Mouse (Mus musculus) liver, embryonic 15.5 days (tissue): ENCODE measurements around the gene Gabarapl1. TPM values are rescaled to one million over a fixed set of nuclear protein-coding genes. Genes with fewer than 3 reads are reported as not detected.

Experiments
- ATAC-seq: fragments of 200-750 bp; cut with Nextera tagmentation; 2 replicates; pipeline ENCODE4 v1.8.0; 2017; ENCODE audit warnings: moderate number of reproducible peaks, mild to moderate bottlenecking, moderate library complexity; ENCODE audit not compliant: insufficient read depth
- H3K27ac ChIP-seq: fragments of 300-500 bp; sonication (generic); replicated peaks from 2 replicates; pipeline ENCODE4 v1.5.1; 2015; ENCODE audit warnings: mild to moderate bottlenecking, inconsistent platforms
- H3K27me3 ChIP-seq: fragments of 300-500 bp; sonication (generic); 2 replicates; pipeline ENCODE4 v1.6.1; 2015; ENCODE audit warnings: mild to moderate bottlenecking, inconsistent platforms
- H3K36me3 ChIP-seq: fragments of 300-500 bp; sonication (generic); replicated peaks from 2 replicates; pipeline ENCODE4 v1.6.1; 2015; ENCODE audit warnings: moderate library complexity, mild to moderate bottlenecking, inconsistent platforms
- H3K4me1 ChIP-seq: fragments of 300-500 bp; sonication (generic); replicated peaks from 2 replicates; pipeline ENCODE4 v1.6.1; 2015; ENCODE audit warnings: inconsistent platforms
- H3K4me2 ChIP-seq: fragments of 300-500 bp; sonication (generic); 2 replicates; pipeline ENCODE4 v1.6.1; 2015; ENCODE audit warnings: moderate library complexity, mild to moderate bottlenecking, inconsistent platforms
- H3K4me3 ChIP-seq: fragments of 300-500 bp; sonication (generic); replicated peaks from 2 replicates; pipeline ENCODE4 v1.5.1; 2015; ENCODE audit warnings: mild to moderate bottlenecking, inconsistent platforms
- H3K9ac ChIP-seq: fragments of 300-500 bp; sonication (generic); 2 replicates; pipeline ENCODE4 v1.6.1; 2015; ENCODE audit warnings: moderate library complexity, mild to moderate bottlenecking, inconsistent platforms
- H3K9me3 ChIP-seq: fragments of 300-500 bp; sonication (generic); replicated peaks from 2 replicates; pipeline ENCODE4 v1.6.1; 2016; ENCODE audit warnings: inconsistent platforms
- WGBS: fragments of 180-500 bp; shearing (Covaris S2); methylation state at CpG from one replicate; pipeline ENCODE4 v1.1.7; 2015; ENCODE audit warnings: mixed read lengths; ENCODE audit not compliant: insufficient replicate concordance; 5-methylcytosine and 5-hydroxymethylcytosine counted together
- polyA plus RNA-seq: library from polyadenylated mRNA; unstranded; fragments of >200 nt; fragmentation: Nextera tagmentation; extraction: Ambion mirVana; gene quantifications from 2 replicates; pipeline ENCODE4 v1.2.1, GENCODE M21; 2015

Gene Gabarapl1
- polyA plus RNA-seq, 1 experiment from 2014 or later = 26.3 TPM

DNA sequence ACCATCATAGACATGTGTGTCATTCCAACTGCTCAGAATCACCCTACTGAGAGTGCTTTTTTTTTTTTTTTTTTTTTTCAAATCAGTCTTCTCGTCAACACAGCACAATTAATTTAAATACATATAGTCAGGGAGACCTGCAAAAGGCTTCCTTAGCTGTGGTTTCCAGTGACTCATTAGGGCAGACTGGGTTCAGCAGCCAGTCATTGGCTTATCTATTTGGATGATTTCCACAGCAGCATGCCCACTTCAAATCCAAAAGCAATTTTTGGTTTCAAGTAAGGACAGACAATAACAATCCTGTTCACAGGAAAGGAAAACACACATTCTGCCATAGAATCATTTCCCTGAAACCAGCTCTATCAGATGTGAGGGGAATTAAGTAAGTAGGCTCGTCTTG is 18.6 kb upstream of the Gabarapl1 start:
- H3K36me3 ChIP-seq = no peaks in the 10 kb centered on the region
- 34% methylated on average over 2 of the region's 2 CpGs for WGBS
- no peak overlapping the region for H3K9ac ChIP-seq
- H3K9me3 ChIP-seq = no peaks in the 10 kb centered on the region
- no peaks in the 10 kb centered on the region for H3K27me3 ChIP-seq
- no peak overlapping the region for H3K27ac ChIP-seq
- H3K4me1 ChIP-seq = no peaks in the 10 kb centered on the region
- H3K4me3 ChIP-seq = no peak overlapping the region
- H3K4me2 ChIP-seq = no peak overlapping the region
- no peak for ATAC-seq

DNA sequence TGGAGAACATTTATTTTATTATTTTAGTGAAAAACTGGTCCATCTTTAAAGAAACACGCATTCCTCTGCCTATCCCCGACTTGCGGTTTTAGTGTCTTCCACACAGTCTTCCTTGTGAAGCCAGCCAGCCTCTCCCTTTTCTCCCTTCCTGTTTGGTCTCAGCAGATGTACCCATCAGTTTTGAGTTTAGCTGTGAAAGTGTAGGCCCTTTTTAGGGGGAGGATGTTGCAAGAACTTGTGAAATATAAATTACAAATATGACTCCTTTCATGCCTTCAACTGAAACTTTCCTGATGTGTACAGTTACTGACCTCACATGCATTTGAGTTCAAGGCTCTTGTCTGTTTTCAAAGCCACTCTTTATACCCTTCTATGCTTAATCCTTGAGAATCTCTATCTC is 17.9 kb upstream of the Gabarapl1 start:
- Histone ChIP-seq H3K27me3 (no peaks in the 10 kb centered on the region), H3K4me1 (no peaks in the 10 kb centered on the region), H3K9ac (no peak overlapping the region), H3K4me3 (no peak overlapping the region), H3K27ac (no peak overlapping the region), H3K36me3 (no peaks in the 10 kb centered on the region), H3K9me3 (no peaks in the 10 kb centered on the region), H3K4me2 (no peak overlapping the region)
- ATAC-seq = no peak
- WGBS = 66% methylated on average over 3 of the region's 3 CpGs

DNA sequence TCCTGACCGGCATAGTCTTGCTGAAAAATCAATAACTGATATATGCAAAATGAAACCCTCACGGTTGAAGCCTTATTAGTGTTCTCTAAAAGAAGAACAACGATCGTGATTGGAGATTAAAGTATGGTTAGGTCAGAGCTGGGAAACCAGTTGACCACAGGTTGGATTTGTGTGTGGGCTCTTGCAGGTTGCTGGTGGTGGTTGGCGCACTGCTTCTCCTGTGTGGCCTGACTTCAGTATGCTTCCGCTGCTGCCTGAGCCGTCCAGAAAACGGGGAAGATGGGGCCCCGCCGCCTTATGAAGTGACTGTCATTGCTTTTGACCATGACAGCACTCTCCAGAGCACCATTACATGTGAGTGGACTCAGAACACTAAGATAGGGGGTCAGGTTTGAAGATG is 16.6 kb upstream of the Gabarapl1 start:
- Histone ChIP-seq H3K9me3 (no peaks in the 10 kb centered on the region), H3K4me1 (no peaks in the 10 kb centered on the region), H3K4me2 (no peak overlapping the region), H3K27ac (no peak overlapping the region), H3K9ac (no peak overlapping the region), H3K27me3 (no peaks in the 10 kb centered on the region), H3K4me3 (no peak overlapping the region), H3K36me3 (no peaks in the 10 kb centered on the region)
- WGBS = 55% methylated on average over 10 of the region's 10 CpGs
- no peak for ATAC-seq

DNA sequence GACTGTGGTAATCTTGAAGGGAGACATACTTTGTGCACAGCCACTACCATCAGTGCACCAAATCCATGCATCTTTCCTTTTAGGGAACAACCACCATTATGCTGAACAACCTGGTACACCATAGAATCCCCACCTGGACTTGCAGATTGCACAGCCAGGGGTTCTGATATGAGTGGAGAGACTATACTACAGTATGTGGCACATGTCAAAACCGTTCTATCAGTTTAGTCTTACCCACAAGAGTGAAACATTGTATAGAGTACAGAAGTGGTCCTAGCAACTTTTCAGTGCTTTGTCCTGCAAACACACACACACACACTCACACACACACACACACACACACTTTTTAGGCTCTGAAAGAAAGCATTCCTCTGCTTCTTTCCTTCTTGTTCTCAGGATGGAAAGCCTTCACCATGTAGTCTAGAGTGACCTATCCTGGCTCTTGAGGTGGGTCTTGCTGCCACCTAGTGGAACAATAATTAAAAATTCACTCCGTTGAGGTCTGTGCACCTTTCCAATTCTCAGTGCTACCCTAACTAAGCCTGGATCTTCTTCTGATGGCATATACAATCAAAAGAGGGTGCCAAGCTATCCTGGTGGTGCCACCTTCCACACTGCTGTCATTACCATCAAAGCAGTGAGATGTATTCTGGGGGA is 15.1 kb upstream of the Gabarapl1 start:
- H3K4me2 ChIP-seq = no peak overlapping the region
- no peaks in the 10 kb centered on the region for H3K9me3 ChIP-seq
- H3K27ac ChIP-seq = no peak overlapping the region
- H3K36me3 ChIP-seq = no peaks in the 10 kb centered on the region
- H3K27me3 ChIP-seq = no peaks in the 10 kb centered on the region
- no peak for ATAC-seq
- no peaks in the 10 kb centered on the region for H3K4me1 ChIP-seq
- H3K9ac ChIP-seq = no peak overlapping the region
- 27% methylated on average over 2 of the region's 2 CpGs for WGBS
- H3K4me3 ChIP-seq = no peak overlapping the region

DNA sequence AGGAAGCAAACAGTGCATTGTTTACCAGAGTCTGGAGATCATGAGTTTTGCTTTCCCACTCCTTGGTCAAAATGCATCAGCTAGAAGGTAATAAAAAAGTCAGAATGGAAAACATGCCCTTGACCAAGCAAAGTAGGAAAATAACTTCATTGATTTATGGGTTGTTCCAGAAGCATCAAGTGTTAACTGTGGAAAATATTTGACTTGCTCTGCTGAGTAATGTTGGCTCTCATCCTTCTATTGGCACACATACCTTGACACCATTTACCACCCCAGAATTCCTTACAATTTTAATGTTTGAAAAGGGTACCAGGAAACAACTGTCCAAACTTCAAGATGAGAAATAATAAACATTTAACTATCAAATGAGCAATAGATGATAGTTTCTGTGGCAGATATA is 6.9 kb upstream of the Gabarapl1 start:
- no peak for ATAC-seq
- Histone ChIP-seq H3K27ac (no peak overlapping the region), H3K4me1 (no peaks in the 10 kb centered on the region), H3K4me2 (no peak overlapping the region), H3K9ac (no peak overlapping the region), H3K36me3 (no peaks in the 10 kb centered on the region), H3K27me3 (no peaks in the 10 kb centered on the region), H3K4me3 (no peak overlapping the region), H3K9me3 (no peaks in the 10 kb centered on the region)

DNA sequence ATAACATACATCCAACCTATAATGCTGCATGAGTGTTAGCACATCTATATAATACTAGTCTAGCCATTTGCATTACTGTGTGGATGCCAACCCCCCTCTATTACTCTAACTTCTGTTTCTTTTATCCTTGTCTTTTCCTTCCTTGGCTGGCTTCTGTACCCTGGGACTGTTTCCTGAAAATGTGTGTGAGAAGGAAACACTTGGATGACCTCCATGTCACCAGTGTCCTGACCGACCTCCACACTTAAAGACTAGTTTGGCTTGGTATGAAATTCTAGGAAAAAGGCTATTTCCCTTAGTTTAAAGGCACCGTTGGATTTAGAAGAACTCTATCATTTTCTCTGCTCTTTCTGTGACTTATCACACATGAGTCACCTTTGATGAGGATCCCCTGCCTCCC is 5.5 kb upstream of the Gabarapl1 start:
- no peak for ATAC-seq
- no peak overlapping the region for H3K4me3 ChIP-seq
- no peak overlapping the region for H3K9ac ChIP-seq
- H3K36me3 ChIP-seq = no peaks in the 10 kb centered on the region
- H3K4me2 ChIP-seq = no peak overlapping the region
- H3K27me3 ChIP-seq = no peaks in the 10 kb centered on the region
- no peaks in the 10 kb centered on the region for H3K9me3 ChIP-seq
- WGBS = 48% methylated on average over 2 of the region's 2 CpGs
- no peak overlapping the region for H3K27ac ChIP-seq
- H3K4me1 ChIP-seq = peaks cover under 1% of the 10 kb centered on the region

DNA sequence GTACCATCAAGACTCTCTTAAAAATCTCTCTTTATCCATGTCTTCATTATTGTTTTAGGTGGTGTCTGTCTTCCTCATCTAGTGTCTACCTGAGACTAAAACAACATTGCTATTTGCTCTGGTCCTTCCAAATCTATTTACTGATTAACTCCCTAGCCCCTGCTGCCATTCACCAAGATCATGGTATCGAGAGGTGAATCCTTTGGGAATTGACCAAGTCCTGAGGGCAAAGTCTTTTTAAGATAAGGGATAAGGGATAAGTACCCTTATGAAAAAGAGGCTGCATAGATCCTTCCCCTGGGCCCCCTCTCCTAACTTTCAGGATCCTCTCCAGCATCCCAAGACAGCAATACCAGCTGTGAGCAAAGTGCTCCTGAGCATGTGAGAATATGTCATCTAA is 3.4 kb upstream of the Gabarapl1 start:
- Histone ChIP-seq H3K4me1 (peaks cover 16% of the 10 kb centered on the region), H3K27ac (no peak overlapping the region), H3K9ac (no peak overlapping the region), H3K9me3 (no peaks in the 10 kb centered on the region), H3K27me3 (no peaks in the 10 kb centered on the region), H3K4me2 (no peak overlapping the region), H3K36me3 (no peaks in the 10 kb centered on the region), H3K4me3 (no peak overlapping the region)
- WGBS = 67% methylated on average over 1 of the region's 1 CpGs
- no peak for ATAC-seq

DNA sequence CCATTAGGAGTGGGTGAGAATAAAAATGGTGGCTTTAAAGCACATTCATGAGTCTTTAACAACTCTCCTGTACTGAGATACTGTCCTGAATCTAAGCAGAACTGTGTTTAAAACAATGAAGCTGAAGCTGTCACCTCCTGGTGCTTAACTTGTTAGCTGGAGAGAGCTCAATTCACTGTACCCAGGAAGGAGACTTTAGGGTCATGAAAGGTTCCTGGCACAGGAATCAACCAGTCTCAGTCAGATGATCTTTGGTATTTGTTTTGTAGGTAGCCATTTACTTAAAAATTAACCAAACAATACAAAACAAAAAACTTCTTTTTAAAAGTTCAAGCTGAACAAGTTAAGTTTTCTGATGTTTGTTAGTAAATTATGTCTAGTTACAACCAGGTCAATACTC is 2.7 kb upstream of the Gabarapl1 start:
- H3K27me3 ChIP-seq = no peaks in the 10 kb centered on the region
- no peak overlapping the region for H3K4me2 ChIP-seq
- no peak overlapping the region for H3K27ac ChIP-seq
- ATAC-seq = no peak
- H3K4me1 ChIP-seq = peaks cover 22% of the 10 kb centered on the region
- H3K9me3 ChIP-seq = no peaks in the 10 kb centered on the region
- no peak overlapping the region for H3K9ac ChIP-seq
- no peak overlapping the region for H3K4me3 ChIP-seq
- no peaks in the 10 kb centered on the region for H3K36me3 ChIP-seq

DNA sequence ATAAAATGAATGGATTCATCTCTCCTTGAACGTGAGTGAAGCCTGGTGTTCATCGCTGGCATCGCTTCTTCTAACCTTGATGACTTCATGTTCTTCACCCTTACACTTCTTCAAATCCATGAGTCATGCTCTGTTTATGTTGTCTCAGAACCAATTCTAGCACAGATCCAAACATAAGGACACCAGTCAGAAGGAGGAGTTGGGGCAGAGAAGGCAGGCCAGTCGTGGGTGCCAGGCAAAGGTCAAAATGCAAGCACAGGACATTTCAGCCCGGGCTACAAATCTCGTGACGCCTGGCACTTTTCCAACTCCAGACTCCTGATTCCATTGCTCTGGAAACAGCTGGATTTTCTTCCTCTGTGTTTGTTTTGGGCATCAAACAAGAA is 411 bp upstream of the Gabarapl1 start:
- Histone ChIP-seq H3K4me1 (peaks cover 30% of the 10 kb centered on the region), H3K36me3 (peaks cover 11% of the 10 kb centered on the region), H3K9ac (peak overlapping the region; percentile 78), H3K27ac (peak overlapping the region; percentile 79), H3K4me3 (peak overlapping the region; percentile 80), H3K4me2 (peak overlapping the region; percentile 87), H3K9me3 (no peaks in the 10 kb centered on the region), H3K27me3 (no peaks in the 10 kb centered on the region)
- WGBS = 36% methylated on average over 7 of the region's 7 CpGs
- peak; percentile 34 for ATAC-seq

DNA sequence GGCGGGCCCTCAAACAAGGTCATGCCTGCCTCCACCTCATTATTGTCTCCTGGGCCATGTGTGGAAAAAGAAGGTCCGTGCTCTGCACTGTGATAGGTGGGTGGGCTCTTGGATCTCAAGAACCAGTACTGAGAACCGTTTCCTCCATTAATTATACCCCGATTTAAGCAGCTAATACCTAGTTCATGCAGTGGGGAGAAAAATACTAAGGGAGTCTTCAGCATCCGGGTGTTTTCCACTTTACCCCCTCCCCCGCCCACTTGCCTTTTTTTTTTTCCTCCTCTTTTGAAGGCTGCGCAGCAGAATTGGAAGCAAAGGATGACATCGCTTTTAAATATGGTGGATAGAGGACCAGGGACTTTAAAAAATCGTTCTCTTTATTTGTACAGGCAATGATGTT is 1.1 kb downstream of the Gabarapl1 start:
- Histone ChIP-seq H3K4me2 (peak overlapping the region; percentile 87), H3K27ac (peak overlapping the region; percentile 79; the same call in 1 of the 2 replicates), H3K9ac (peak overlapping the region; percentile 78), H3K27me3 (no peaks in the 10 kb centered on the region), H3K9me3 (no peaks in the 10 kb centered on the region), H3K4me1 (peaks cover 30% of the 10 kb centered on the region), H3K36me3 (peaks cover 25% of the 10 kb centered on the region), H3K4me3 (peak overlapping the region; percentile 80)
- ATAC-seq = no peak
- WGBS = 4% methylated on average over 9 of the region's 9 CpGs

DNA sequence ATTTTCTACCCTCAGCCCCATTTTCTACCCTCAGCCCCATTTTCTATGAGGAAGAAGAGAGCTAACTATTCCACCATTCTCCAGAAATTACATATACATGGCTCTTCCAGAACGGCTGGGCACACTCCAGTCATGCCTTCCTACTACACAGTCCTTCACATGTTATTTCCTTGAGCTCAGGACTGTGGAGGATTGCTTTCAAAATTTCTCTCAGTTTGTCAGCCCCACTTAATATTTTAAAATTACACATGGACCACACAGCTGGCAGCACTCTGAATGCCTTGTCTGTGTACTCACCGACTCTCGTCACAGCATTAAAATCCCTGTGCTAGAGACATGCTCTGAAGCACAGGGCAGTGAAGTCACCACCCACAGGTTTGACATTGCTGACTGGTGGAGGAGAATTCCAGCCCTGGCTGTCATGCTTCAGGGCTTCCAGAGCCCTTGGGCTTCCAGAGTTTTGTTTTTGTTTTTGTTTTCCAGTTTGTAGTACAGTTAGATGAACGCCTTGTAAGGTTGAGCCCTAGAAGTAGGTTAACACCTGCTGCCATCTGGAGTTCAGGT is 1.7 kb downstream of the Gabarapl1 start:
- H3K4me3 ChIP-seq = peak overlapping the region; percentile 80
- H3K36me3 ChIP-seq = peaks cover 31% of the 10 kb centered on the region
- WGBS = 57% methylated on average over 4 of the region's 4 CpGs
- peak overlapping the region; percentile 78 for H3K9ac ChIP-seq
- H3K9me3 ChIP-seq = no peaks in the 10 kb centered on the region
- no peak overlapping the region for H3K27ac ChIP-seq
- H3K4me1 ChIP-seq = peaks cover 30% of the 10 kb centered on the region
- H3K27me3 ChIP-seq = no peaks in the 10 kb centered on the region
- peak overlapping the region; percentile 87 for H3K4me2 ChIP-seq
- ATAC-seq = no peak

DNA sequence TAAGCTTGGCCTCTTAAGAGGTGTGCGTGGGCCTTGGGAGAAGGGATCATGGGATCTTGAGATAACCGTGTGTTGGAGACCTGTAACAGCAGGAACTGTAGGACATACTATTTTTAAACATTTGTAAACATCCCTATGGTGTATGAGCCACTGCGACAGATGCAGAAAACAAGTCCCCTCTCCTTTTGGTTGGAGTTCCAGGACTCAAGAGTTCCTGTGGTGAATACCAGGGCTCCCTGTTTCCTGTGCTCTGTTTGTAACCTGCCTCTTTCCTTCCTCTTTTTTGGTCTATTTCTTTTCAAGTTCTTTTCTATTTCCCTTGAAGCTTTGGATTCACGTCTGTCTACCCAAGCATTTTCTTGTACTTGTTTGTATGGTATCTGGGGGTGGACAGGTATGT is 2.8 kb downstream of the Gabarapl1 start:
- ATAC-seq = no peak
- no peaks in the 10 kb centered on the region for H3K9me3 ChIP-seq
- peaks cover 42% of the 10 kb centered on the region for H3K36me3 ChIP-seq
- WGBS = 24% methylated on average over 4 of the region's 4 CpGs
- no peak overlapping the region for H3K27ac ChIP-seq
- no peak overlapping the region for H3K4me3 ChIP-seq
- no peak overlapping the region for H3K9ac ChIP-seq
- no peaks in the 10 kb centered on the region for H3K27me3 ChIP-seq
- H3K4me2 ChIP-seq = peak overlapping the region; percentile 87
- H3K4me1 ChIP-seq = peaks cover 30% of the 10 kb centered on the region
